Mouse (Mus musculus) CD4-positive, CD25-positive, alpha-beta regulatory T cell, adult 4 months (primary cell): ENCODE data around the gene Plxnb1. TPM values are rescaled to one million over a fixed set of nuclear protein-coding genes. Genes with fewer than 3 reads are reported as not detected.

Experiments
- ATAC-seq: one replicate; pipeline ENCODE4 v1.8.0; 2017
- polyA plus RNA-seq, 2 experiments: library from polyadenylated mRNA; unstranded; fragments of 100-300 nt; shearing (Covaris generic); gene quantifications; one replicate each; pipeline ENCODE4 v1.2.1; 2017

Gene Plxnb1
- polyA plus RNA-seq, 2 experiments from 2014 or later = 0.94 to 1.2 TPM

GRCm38 (mm10) chr9:109060898-109061295 is 34.3 kb upstream of the Plxnb1 start:
- no peak for ATAC-seq

DNA sequence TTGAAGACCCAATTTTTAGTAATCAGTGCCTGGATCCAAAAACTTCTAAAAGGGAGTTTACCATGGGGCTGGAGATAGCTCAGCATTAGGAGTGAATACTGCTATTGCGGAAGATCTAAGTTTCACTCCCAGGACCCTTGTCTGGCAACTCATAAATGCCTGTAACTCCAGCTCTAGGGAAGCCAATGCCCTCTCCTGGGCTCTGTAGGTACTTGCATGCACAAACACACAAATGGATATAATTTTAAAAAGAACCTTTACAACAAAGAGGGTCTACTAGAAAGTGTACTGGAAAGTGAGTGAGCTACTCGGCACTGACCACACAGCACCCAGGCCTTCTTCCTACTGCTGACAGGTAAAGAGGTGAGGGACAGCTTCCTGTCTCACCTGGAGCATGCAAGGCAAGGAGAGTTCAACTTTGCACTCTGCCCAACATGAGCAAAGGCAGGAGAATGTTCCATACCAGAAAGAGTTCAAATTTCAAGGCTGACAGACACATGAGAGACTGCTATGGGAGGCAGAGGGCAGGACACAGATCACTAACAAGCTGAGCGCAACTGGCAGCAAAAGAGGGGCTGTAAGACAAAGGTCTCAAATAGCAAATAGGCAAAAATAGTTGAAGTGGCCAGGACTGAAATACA is 27.0 kb upstream of the Plxnb1 start:
- ATAC-seq = no peak

DNA sequence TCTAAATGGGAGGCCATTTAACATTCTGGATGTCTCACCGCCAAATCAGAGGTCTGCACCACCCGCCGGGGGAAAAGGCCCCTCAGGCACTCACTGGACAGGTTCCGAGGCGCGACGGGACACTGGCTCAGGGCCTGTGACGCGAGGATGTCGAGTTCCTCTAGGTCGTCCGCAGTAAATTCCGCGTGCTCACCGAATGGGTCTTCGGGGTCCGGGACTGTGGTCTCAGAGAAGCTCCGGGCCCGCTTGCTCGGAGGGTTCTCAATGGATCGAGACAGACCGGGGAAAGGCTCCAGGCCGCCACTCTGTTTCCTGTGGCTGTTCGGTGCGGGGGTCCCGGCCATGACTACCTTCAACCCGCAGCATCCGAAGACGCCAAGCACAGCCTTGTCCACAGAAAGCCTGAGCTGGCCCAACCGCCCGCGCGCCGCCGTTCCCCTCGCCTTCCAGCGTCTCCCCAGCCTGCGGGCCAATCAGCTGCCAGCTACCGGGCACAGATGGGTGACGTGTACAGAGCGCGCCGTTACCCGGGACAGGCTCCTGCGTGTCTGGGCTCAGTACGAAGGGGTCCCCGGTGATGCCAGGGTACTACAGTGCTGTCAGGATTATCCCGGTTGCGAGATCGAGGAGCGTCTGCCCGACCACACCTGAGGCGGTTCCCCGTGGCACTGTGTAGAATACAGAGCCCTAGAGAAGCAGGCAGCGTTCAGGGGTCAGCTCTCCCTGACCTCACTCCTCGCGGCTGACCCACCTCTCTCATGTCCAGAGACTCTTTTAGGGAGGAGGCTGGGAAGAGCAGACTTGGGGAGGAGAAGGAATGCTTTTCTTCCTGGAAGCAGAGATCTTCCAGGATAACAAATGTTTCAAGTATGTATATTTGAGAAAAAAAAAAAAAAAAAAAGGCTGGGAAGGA is 21.3 kb upstream of the Plxnb1 start, which contains the start of gene Atrip:
Gene Atrip, minus strand, starts transcription at position 464 of the 913 bp plus-strand sequence.
- peak; percentile 100 for ATAC-seq

- ATAC-seq = no peak
Measured at GRCm38 (mm10) chr9:109080516-109080915, 14.7 kb upstream of the Plxnb1 start.

DNA sequence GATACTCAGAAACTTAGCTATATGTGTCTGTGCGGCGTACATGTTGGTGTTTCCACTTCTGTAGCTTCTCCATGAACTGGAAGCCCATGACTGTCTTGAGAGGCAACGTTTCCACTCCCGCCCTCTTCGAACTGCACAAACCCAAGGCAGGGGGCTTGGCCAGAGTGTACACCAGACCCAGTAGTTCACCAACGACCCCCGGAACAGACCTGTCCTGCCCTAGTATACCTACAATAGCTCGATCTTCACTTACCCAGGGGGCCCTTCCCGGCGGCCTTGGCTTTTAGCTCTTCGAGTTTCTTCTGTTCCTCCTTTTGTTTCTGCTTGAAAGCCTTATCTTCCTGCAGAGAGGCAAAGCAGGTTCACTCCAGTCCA is 13.5 kb upstream of the Plxnb1 start:
- no peak for ATAC-seq

GRCm38 (mm10) chr9:109082124-109082800 is 12.9 kb upstream of the Plxnb1 start, which contains the start of the genes Ccdc51 and Tma7:
Ccdc51 (plus strand) TSS chr9:109082493.
Tma7 (minus strand) TSS chr9:109082587.
- ATAC-seq = peak; percentile 99

- no peak for ATAC-seq
Measured at GRCm38 (mm10) chr9:109084922-109085321, 10.3 kb upstream of the Plxnb1 start.

GRCm38 (mm10) chr9:109087987-109088386 is 7.2 kb upstream of the Plxnb1 start:
- ATAC-seq = no peak

DNA sequence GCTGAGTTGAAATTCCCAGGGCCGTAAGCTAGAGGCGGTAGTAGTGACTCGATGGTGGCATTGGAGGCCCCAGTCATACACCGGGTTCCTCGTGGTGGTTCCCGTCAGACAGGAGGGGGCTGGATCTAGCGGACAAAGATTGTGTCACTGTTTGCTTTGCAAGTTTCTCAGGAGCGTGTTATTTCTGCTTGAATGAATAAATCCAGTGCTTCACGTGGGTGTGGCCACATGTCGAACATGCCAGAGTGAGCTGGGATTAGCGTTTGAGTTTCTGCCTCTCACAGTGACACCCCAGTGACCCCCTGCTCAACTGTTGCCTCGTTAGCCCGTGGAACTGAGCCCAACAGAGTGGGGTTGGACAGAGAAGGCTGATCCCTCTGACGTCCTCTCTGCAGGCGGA is 4.7 kb upstream of the Plxnb1 start:
- no peak for ATAC-seq

GRCm38 (mm10) chr9:109091802-109092201 is 3.4 kb upstream of the Plxnb1 start:
- no peak for ATAC-seq

DNA sequence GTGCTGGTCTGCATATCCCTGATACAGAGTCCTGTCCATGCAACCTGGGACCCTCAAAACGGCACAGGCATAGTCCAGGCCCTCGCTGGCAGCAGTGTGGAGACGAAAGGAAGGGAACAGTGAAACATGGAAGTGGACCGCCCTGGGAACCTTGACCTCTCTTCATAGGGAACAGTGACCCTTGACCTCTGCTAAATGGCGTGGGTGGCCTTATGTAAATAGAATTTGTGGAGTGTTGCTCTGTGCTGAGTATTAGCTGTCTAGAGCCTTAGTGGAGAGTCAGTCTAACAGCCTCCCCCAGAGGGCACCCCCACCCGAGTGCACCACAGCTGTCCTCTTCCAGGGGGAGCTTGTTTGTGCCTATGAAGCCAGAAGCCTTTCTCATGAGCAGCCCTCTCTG is 2.4 kb upstream of the Plxnb1 start:
- ATAC-seq = no peak

GRCm38 (mm10) chr9:109093786-109094552 is 1.2 kb upstream of the Plxnb1 start:
- no peak for ATAC-seq

GRCm38 (mm10) chr9:109094553-109095136 is 544 bp upstream of the Plxnb1 start:
- peak; percentile 35 for ATAC-seq

GRCm38 (mm10) chr9:109096251-109096661 is 1.1 kb downstream of the Plxnb1 start:
- ATAC-seq = no peak

GRCm38 (mm10) chr9:109096856-109097255 is 1.7 kb downstream of the Plxnb1 start:
- no peak for ATAC-seq

- ATAC-seq = no peak
Measured at GRCm38 (mm10) chr9:109097291-109097690, 2.1 kb downstream of the Plxnb1 start.

GRCm38 (mm10) chr9:109097831-109098230 is 2.6 kb downstream of the Plxnb1 start:
- ATAC-seq = no peak

DNA sequence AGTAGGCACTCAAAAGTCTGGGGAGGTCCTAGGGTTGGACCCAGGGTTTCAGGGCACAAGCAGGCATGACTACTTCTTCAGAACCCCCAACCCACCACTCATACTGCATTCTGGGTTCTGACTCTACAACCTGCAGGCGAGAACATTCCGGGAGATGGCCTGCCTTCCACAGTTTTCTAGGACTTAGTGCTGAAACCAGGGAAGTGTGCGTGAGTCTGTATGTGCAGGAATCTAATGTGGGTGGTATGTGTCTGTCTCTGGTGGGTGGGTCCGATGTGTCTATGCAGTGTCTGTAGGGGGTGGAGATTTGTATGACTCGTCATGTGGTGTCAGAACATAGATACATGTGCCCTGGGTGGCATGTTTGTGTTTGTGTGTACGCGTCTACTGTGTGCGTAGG is 3.2 kb downstream of the Plxnb1 start:
- no peak for ATAC-seq

- no peak for ATAC-seq
Measured at GRCm38 (mm10) chr9:109098969-109099368, 3.8 kb downstream of the Plxnb1 start.

DNA sequence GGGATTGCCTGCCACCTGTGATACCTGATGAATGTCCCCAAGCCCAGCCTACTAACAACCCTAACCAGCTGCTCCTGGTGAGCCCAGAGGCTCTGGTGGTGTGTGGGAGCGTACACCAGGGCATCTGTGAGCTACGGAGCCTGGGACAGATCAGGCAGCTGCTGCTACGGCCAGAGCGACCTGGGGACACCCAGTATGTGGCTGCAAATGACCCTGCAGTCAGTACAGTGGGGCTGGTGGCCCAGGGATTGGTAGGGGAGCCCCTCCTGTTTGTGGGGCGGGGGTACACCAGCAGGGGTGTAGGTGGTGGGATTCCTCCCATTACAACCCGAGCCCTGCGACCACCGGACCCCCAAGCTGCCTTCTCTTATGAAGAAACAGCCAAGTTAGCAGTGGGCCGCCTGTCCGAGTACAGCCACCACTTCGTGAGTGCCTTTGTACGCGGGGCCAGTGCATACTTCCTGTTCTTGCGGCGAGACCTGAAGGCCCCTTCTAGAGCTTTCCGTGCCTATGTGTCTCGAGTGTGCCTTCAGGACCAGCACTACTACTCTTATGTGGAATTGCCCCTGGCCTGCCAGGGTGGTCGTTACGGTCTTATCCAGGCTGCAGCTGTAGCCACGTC is 5.2 kb downstream of the Plxnb1 start:
- ATAC-seq = no peak

DNA sequence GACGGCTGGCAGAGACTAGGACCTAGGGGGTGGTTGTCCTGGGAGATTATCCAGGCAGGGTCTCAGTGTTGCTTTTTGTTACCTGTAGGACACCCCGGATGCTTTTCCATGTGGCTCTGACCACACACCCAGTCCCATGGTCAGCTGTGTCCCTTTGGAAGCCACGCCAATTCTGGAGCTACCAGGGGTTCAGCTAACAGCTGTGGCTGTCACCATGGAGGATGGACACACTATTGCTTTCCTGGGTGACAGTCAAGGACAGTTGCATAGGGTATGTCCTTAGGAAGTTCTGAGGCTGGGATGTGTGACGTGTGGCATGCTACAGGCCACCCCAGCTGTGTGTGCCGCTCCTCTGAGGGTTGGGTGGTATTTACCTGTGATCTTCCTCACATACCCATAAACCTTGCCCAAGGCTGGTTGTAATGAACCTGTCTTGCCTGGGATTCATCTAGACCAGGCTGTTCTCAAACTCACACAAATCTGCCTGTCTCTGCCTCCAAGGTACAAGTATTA is 6.8 kb downstream of the Plxnb1 start:
- no peak for ATAC-seq
